Mouse (Mus musculus): ENCODE results near the gene Uap1l1. TPM values are rescaled to one million over a fixed set of nuclear protein-coding genes. Genes with fewer than 3 reads are reported as not detected.

The Uap1l1 gene
- 14.4 TPM for polyA plus RNA-seq (2015; fragmentation: Illumina TruSeq; extraction: RNeasy Lipid Tissue Mini Kit (QIAGEN cat#74804); ENCODE audit: insufficient read depth, low replicate concordance)

GRCm38 (mm10) chr2:25365091-25365761, at the start of gene Uap1l1:
Uap1l1 (minus strand) TSS chr2:25365682.

GRCm38 (mm10) chr2:25399051-25399450, 33.6 kb upstream of the Uap1l1 start, which contains the start of gene Npdc1:
Npdc1 (plus strand) TSS chr2:25399351.

GRCm38 (mm10) chr2:25395721-25396596, 30.5 kb upstream of the Uap1l1 start, which contains the start of gene Entpd2:
Entpd2 (plus strand) TSS chr2:25395874.

GRCm38 (mm10) chr2:25371764-25372643, 6.5 kb upstream of the Uap1l1 start, which contains the start of gene Sapcd2:
Sapcd2 (plus strand) TSS chr2:25372321.

GRCm38 (mm10) chr2:25356208-25357079, 9.0 kb downstream of the Uap1l1 start, which contains the start of gene Dpp7:
Dpp7 (minus strand) TSS chr2:25356359.

GRCm38 (mm10) chr2:25332286-25333160, 33.0 kb downstream of the Uap1l1 start, which contains the start of gene Man1b1:
Man1b1 (plus strand) TSS chr2:25332338.

GRCm38 (mm10) chr2:25318971-25319773, 46.3 kb downstream of the Uap1l1 start, which contains the start of gene Grin1:
Grin1 (minus strand) TSS chr2:25319187.

Other genes with a start within 250 kb of the Uap1l1 start
- 4.6 TPM for gene Nrarp, start 184.9 kb downstream of the Uap1l1 start, polyA plus RNA-seq (2015; fragmentation: Illumina TruSeq; extraction: RNeasy Lipid Tissue Mini Kit (QIAGEN cat#74804); ENCODE audit: insufficient read depth, low replicate concordance)
- gene Tor4a, start 168.8 kb downstream of the Uap1l1 start, polyA plus RNA-seq (2015; fragmentation: Illumina TruSeq; extraction: RNeasy Lipid Tissue Mini Kit (QIAGEN cat#74804); ENCODE audit: insufficient read depth, low replicate concordance), result 31.7 TPM
- 52.5 TPM for gene Nelfb, start 154.2 kb downstream of the Uap1l1 start, polyA plus RNA-seq (2015; fragmentation: Illumina TruSeq; extraction: RNeasy Lipid Tissue Mini Kit (QIAGEN cat#74804); ENCODE audit: insufficient read depth, low replicate concordance)
- gene Stpg3, start 151.0 kb downstream of the Uap1l1 start, polyA plus RNA-seq (2015; fragmentation: Illumina TruSeq; extraction: RNeasy Lipid Tissue Mini Kit (QIAGEN cat#74804); ENCODE audit: insufficient read depth, low replicate concordance), result not detected
- gene Fam166a, start 146.9 kb downstream of the Uap1l1 start, polyA plus RNA-seq (2015; fragmentation: Illumina TruSeq; extraction: RNeasy Lipid Tissue Mini Kit (QIAGEN cat#74804); ENCODE audit: insufficient read depth, low replicate concordance), result not detected
- gene Tubb4b, start 141.0 kb downstream of the Uap1l1 start, polyA plus RNA-seq (2015; fragmentation: Illumina TruSeq; extraction: RNeasy Lipid Tissue Mini Kit (QIAGEN cat#74804); ENCODE audit: insufficient read depth, low replicate concordance), result 108 TPM
- not detected for gene Slc34a3, start 131.3 kb downstream of the Uap1l1 start, polyA plus RNA-seq (2015; fragmentation: Illumina TruSeq; extraction: RNeasy Lipid Tissue Mini Kit (QIAGEN cat#74804); ENCODE audit: insufficient read depth, low replicate concordance)
- not detected for gene Rnf224, start 128.9 kb downstream of the Uap1l1 start, polyA plus RNA-seq (2015; fragmentation: Illumina TruSeq; extraction: RNeasy Lipid Tissue Mini Kit (QIAGEN cat#74804); ENCODE audit: insufficient read depth, low replicate concordance)
- gene Rnf208, start 123.4 kb downstream of the Uap1l1 start, polyA plus RNA-seq (2015; fragmentation: Illumina TruSeq; extraction: RNeasy Lipid Tissue Mini Kit (QIAGEN cat#74804); ENCODE audit: insufficient read depth, low replicate concordance), result 0.18 TPM
- gene Cysrt1, start 123.2 kb downstream of the Uap1l1 start, polyA plus RNA-seq (2015; fragmentation: Illumina TruSeq; extraction: RNeasy Lipid Tissue Mini Kit (QIAGEN cat#74804); ENCODE audit: insufficient read depth, low replicate concordance), result not detected
- 8.7 TPM for gene AL732309.1, start 118.8 kb downstream of the Uap1l1 start, polyA plus RNA-seq (2015; fragmentation: Illumina TruSeq; extraction: RNeasy Lipid Tissue Mini Kit (QIAGEN cat#74804); ENCODE audit: insufficient read depth, low replicate concordance)
- 3.6 TPM for gene Tmem203, start 110.2 kb downstream of the Uap1l1 start, polyA plus RNA-seq (2015; fragmentation: Illumina TruSeq; extraction: RNeasy Lipid Tissue Mini Kit (QIAGEN cat#74804); ENCODE audit: insufficient read depth, low replicate concordance)
- gene Tprn, start 103.1 kb downstream of the Uap1l1 start, polyA plus RNA-seq (2015; fragmentation: Illumina TruSeq; extraction: RNeasy Lipid Tissue Mini Kit (QIAGEN cat#74804); ENCODE audit: insufficient read depth, low replicate concordance), result 5.7 TPM
- gene Ssna1, start 93.2 kb downstream of the Uap1l1 start, polyA plus RNA-seq (2015; fragmentation: Illumina TruSeq; extraction: RNeasy Lipid Tissue Mini Kit (QIAGEN cat#74804); ENCODE audit: insufficient read depth, low replicate concordance), result 30.6 TPM
- gene Anapc2, start 93.2 kb downstream of the Uap1l1 start, polyA plus RNA-seq (2015; fragmentation: Illumina TruSeq; extraction: RNeasy Lipid Tissue Mini Kit (QIAGEN cat#74804); ENCODE audit: insufficient read depth, low replicate concordance), result 58.0 TPM
- not detected for gene Tmem210, start 77.5 kb downstream of the Uap1l1 start, polyA plus RNA-seq (2015; fragmentation: Illumina TruSeq; extraction: RNeasy Lipid Tissue Mini Kit (QIAGEN cat#74804); ENCODE audit: insufficient read depth, low replicate concordance)
- not detected for gene Lrrc26, start 75.8 kb downstream of the Uap1l1 start, polyA plus RNA-seq (2015; fragmentation: Illumina TruSeq; extraction: RNeasy Lipid Tissue Mini Kit (QIAGEN cat#74804); ENCODE audit: insufficient read depth, low replicate concordance)
- gene Grin1, start 46.5 kb downstream of the Uap1l1 start, polyA plus RNA-seq (2015; fragmentation: Illumina TruSeq; extraction: RNeasy Lipid Tissue Mini Kit (QIAGEN cat#74804); ENCODE audit: insufficient read depth, low replicate concordance), result not detected
- 62.7 TPM for gene Man1b1, start 33.3 kb downstream of the Uap1l1 start, polyA plus RNA-seq (2015; fragmentation: Illumina TruSeq; extraction: RNeasy Lipid Tissue Mini Kit (QIAGEN cat#74804); ENCODE audit: insufficient read depth, low replicate concordance)
- 30.6 TPM for gene Dpp7, start 9.3 kb downstream of the Uap1l1 start, polyA plus RNA-seq (2015; fragmentation: Illumina TruSeq; extraction: RNeasy Lipid Tissue Mini Kit (QIAGEN cat#74804); ENCODE audit: insufficient read depth, low replicate concordance)
- 0.75 TPM for gene Sapcd2, start 6.6 kb upstream of the Uap1l1 start, polyA plus RNA-seq (2015; fragmentation: Illumina TruSeq; extraction: RNeasy Lipid Tissue Mini Kit (QIAGEN cat#74804); ENCODE audit: insufficient read depth, low replicate concordance)
- gene Entpd2, start 30.2 kb upstream of the Uap1l1 start, polyA plus RNA-seq (2015; fragmentation: Illumina TruSeq; extraction: RNeasy Lipid Tissue Mini Kit (QIAGEN cat#74804); ENCODE audit: insufficient read depth, low replicate concordance), result 1.2 TPM
- 12.1 TPM for gene Npdc1, start 33.7 kb upstream of the Uap1l1 start, polyA plus RNA-seq (2015; fragmentation: Illumina TruSeq; extraction: RNeasy Lipid Tissue Mini Kit (QIAGEN cat#74804); ENCODE audit: insufficient read depth, low replicate concordance)
- 1.4 TPM for gene Fut7, start 57.6 kb upstream of the Uap1l1 start, polyA plus RNA-seq (2015; fragmentation: Illumina TruSeq; extraction: RNeasy Lipid Tissue Mini Kit (QIAGEN cat#74804); ENCODE audit: insufficient read depth, low replicate concordance)
- 17.7 TPM for gene Abca2, start 63.0 kb upstream of the Uap1l1 start, polyA plus RNA-seq (2015; fragmentation: Illumina TruSeq; extraction: RNeasy Lipid Tissue Mini Kit (QIAGEN cat#74804); ENCODE audit: insufficient read depth, low replicate concordance)
- not detected for gene Clic3, start 91.2 kb upstream of the Uap1l1 start, polyA plus RNA-seq (2015; fragmentation: Illumina TruSeq; extraction: RNeasy Lipid Tissue Mini Kit (QIAGEN cat#74804); ENCODE audit: insufficient read depth, low replicate concordance)
- 33.9 TPM for gene Paxx, start 95.4 kb upstream of the Uap1l1 start, polyA plus RNA-seq (2015; fragmentation: Illumina TruSeq; extraction: RNeasy Lipid Tissue Mini Kit (QIAGEN cat#74804); ENCODE audit: insufficient read depth, low replicate concordance)
- gene Ptgds, start 104.4 kb upstream of the Uap1l1 start, polyA plus RNA-seq (2015; fragmentation: Illumina TruSeq; extraction: RNeasy Lipid Tissue Mini Kit (QIAGEN cat#74804); ENCODE audit: insufficient read depth, low replicate concordance), result not detected
- not detected for gene Lcn12, start 128.2 kb upstream of the Uap1l1 start, polyA plus RNA-seq (2015; fragmentation: Illumina TruSeq; extraction: RNeasy Lipid Tissue Mini Kit (QIAGEN cat#74804); ENCODE audit: insufficient read depth, low replicate concordance)
- gene Fbxw5, start 135.1 kb upstream of the Uap1l1 start, polyA plus RNA-seq (2015; fragmentation: Illumina TruSeq; extraction: RNeasy Lipid Tissue Mini Kit (QIAGEN cat#74804); ENCODE audit: insufficient read depth, low replicate concordance), result 33.4 TPM
- 0.72 TPM for gene C8g, start 136.0 kb upstream of the Uap1l1 start, polyA plus RNA-seq (2015; fragmentation: Illumina TruSeq; extraction: RNeasy Lipid Tissue Mini Kit (QIAGEN cat#74804); ENCODE audit: insufficient read depth, low replicate concordance)
- gene Traf2, start 181.3 kb upstream of the Uap1l1 start, polyA plus RNA-seq (2015; fragmentation: Illumina TruSeq; extraction: RNeasy Lipid Tissue Mini Kit (QIAGEN cat#74804); ENCODE audit: insufficient read depth, low replicate concordance), result 24.0 TPM
- 41.3 TPM for gene Edf1, start 192.2 kb upstream of the Uap1l1 start, polyA plus RNA-seq (2015; fragmentation: Illumina TruSeq; extraction: RNeasy Lipid Tissue Mini Kit (QIAGEN cat#74804); ENCODE audit: insufficient read depth, low replicate concordance)
- gene Mamdc4, start 209.2 kb upstream of the Uap1l1 start, polyA plus RNA-seq (2015; fragmentation: Illumina TruSeq; extraction: RNeasy Lipid Tissue Mini Kit (QIAGEN cat#74804); ENCODE audit: insufficient read depth, low replicate concordance), result 0.43 TPM
- 21.0 TPM for gene Phpt1, start 209.5 kb upstream of the Uap1l1 start, polyA plus RNA-seq (2015; fragmentation: Illumina TruSeq; extraction: RNeasy Lipid Tissue Mini Kit (QIAGEN cat#74804); ENCODE audit: insufficient read depth, low replicate concordance)
- 0.72 TPM for gene Ajm1, start 216.1 kb upstream of the Uap1l1 start, polyA plus RNA-seq (2015; fragmentation: Illumina TruSeq; extraction: RNeasy Lipid Tissue Mini Kit (QIAGEN cat#74804); ENCODE audit: insufficient read depth, low replicate concordance)
- gene Rabl6, start 242.8 kb upstream of the Uap1l1 start, polyA plus RNA-seq (2015; fragmentation: Illumina TruSeq; extraction: RNeasy Lipid Tissue Mini Kit (QIAGEN cat#74804); ENCODE audit: insufficient read depth, low replicate concordance), result 59.4 TPM